Mouse (Mus musculus): Measurements from ENCODE around the gene Serpina6.
"Not testable (repeated sequence)": the region's sequence is repeated elsewhere in the genome, so short reads cannot be mapped to it uniquely, and the experiment has no call there.

Serpina6 gene

DNA sequence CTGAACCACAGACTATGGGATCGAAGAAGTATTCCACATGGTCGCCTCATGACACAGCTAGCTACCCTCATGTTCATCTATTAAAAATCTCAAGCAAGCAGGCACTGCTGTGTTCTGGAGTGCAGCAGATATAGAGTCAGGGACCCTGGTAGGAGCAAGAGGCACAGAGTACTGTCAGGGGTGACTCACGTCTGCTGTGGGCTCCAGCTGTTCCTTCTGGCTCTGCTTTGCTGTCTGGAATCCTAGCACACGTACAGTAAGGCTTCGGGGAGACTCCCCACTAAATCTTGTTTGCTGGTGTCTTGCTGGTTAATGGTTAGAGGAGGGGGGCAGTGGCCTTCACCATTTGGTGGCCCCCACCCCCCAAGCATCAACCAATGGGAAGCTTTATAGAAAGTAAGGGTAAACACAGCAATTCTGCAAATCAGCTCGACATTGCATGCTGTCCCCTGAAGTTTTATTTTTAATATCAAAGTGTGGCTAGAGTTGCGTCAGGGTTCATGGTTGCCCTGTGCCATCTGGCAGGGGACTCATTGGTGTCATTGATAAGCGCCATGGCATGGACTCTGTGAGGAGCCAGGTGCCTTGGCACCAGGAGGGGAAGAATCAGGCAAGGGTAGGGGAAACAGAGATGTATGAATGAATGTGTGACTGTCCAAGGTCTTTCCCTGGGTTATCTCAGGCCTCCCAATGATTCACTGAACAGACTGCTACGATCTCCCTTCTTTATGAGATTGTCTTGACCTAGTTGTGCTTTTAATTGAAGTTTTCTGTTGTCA, at the start of gene Serpina6:
Serpina6 (minus strand) TSS at position 365 of the 779 bp plus-strand sequence.
- DNase-seq = no peak

GRCm38 (mm10) chr12:103706113-103706512, 49.1 kb upstream of the Serpina6 start:
- DNase-seq = no peak

GRCm38 (mm10) chr12:103705547-103705946, 48.5 kb upstream of the Serpina6 start:
- DNase-seq = no peak

DNA sequence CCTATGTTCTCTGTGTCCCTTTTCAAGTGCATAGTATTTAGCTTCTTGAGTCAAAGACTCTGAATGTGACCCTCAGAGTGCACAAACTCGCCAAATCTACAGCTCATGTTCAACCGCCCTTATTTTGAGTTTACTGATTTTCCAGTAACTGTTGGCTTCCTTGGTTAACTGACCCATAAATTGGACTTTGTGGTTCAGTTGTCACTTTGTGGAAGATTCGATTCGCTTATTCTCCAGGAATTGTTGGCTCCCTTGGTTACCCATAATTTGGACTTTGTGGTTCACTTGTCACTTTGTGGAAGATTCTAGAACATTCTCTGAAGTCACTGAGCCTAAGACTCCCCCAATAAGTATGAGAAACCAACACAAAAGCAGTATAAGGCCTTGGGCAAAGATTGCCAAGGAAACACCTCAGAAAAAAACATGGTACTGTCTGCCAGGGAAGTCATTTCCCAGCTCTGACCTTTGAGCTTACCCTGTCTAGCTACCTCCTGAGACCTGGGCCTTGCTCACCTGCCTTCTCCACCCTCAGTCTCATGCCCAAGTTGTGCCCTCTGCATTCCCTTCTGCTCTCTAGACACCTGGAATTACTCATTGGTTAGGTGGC, 43.2 kb upstream of the Serpina6 start:
- DNase-seq = peak; percentile 43 to 76

DNA sequence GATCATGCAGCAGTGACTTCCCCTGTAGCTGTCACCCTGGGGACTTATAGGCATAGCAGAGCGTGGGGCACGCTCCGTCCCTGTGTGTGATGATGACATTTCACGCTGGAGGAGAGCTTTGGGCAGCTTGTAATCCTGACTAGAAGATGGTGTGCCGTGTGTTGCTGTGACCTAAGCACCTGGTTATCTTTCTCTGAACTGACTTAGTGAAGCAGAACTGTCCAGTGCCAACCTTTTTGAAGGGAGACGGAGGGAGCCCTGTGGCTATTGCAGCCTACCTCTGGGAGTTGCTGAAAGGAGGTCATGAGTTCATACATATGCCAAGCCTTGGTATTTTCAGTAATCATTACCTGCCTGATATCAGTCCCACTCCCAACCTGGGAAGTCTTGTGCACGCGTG, 38.4 kb upstream of the Serpina6 start, which contains the start of gene Serpina1f:
Serpina1f (minus strand) TSS at position 101 of the 400 bp plus-strand sequence.
- DNase-seq = no peak

- no peak for DNase-seq
Observed at GRCm38 (mm10) chr12:103688221-103688814, 31.3 kb upstream of the Serpina6 start.

GRCm38 (mm10) chr12:103687021-103687420, 30.0 kb upstream of the Serpina6 start:
- no peak for DNase-seq

DNA sequence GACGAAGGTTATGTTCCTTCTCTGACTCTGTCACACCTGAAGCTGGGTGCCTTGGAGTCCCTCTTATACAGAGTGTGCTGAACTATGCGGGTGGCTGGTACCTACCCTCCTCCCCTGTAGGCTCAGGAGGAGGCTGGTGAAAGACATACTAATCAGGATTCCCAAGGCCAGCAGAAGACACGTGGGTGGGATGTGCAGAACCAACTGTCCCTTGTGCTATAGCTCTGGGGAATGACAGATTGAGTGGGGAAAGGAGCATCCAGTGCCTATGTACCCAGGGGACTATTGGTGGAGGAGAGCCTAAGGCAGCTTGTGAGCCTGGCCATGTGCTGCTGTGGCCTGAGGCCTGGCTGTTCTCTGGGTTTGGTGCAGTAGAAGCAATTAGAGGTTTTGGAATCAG, 29.0 kb upstream of the Serpina6 start:
- DNase-seq = no peak

DNA sequence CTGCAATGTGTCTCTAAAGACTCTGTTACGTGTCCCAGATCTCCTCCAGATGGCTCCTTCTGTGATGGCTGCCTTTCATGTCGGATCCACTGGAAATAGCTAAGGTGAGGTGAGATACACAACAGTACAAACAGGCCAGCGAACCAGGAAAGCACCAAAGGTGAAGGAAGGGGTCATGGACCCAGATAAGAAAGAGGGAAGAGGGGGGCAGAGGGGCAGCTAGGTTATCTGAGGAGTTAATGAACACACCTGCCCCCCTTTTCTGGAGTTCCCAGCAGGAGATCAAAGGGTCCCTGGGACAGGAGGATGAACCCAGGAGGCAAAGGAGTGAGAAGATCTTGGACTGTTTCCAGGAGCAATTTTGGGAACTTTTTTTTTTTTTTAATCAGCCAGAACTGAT, 28.4 kb upstream of the Serpina6 start:
- DNase-seq = no peak

DNA sequence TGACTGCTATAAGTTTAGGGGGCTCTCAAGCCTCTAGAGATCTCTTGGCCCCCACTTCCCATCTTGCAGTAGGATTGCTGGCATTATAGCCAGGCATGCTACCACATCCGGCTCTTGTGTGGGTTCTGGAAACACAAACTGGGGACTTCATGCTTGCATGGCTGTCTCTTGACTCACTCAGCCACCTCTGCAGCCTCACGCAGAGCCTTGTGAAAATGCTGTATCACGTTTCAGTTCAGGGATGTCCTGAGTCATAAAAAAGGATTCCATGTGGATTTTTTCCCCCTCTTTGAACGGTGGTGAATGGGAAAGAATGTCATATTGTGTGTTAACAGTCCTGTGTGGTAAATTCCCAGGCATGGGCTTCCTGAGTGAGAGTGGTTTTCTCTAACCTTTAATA, 26.8 kb upstream of the Serpina6 start:
- DNase-seq = no peak

- DNase-seq = no peak
Observed at GRCm38 (mm10) chr12:103681739-103682138, 24.7 kb upstream of the Serpina6 start.

DNA sequence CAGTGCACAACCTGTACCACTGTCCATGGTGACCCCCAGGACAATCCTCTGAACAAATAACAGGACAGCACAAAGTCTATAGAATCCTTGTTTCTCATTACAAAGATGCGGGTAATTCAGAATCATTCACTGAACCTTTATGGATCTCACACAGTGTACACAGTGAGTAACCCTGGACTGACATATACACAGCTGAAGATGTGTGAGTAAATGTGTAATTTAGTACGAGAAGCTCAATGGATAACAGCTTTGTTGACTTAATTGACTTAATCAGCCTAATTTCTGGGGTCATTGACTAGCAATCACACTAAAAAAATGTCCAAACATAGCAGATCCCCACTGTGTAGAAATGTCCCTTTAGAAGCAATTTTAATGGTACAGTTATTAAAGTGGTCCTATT, 24.2 kb upstream of the Serpina6 start:
- no peak for DNase-seq

DNA sequence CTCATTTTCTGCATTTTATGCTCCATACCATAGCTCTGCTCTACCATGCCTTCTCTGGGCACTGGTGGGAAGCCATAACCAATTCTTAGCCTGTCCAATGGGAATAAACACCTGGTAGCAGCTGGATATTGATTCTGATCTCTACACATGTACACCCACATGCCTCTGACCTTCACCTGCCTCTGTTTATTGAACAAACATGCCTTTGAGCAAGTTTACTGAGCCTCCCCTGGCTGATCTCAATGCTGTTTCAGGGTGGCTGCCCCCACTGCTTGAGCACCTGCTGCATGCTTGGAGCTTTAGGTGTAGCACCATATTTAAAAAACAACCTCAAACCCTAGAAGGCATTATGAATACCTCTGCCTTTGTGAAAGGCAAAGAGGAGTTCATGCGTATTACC, 22.8 kb upstream of the Serpina6 start:
- not testable (repeated sequence) for DNase-seq

DNA sequence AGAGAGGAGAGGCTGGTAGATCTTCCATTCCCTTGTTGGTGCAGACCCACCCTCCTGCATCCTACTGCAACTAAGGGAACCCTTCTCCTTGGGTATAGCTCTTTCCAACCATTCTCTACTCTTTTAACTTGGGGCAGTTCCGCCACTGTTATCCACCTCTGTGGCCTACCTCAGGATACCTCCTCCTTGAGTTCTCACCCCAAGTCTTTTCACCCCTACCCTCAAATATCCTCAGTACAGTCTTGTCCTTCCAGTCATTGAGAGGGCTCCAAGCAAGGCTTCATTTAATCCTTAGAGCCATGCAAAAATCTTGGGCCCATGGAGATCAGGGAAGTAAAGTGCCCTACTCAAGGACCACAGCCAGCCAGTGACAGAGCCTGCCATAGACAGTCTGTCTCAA, 19.0 kb upstream of the Serpina6 start, which contains the start of gene Serpina16:
Serpina16 (minus strand) TSS at position 101 of the 400 bp plus-strand sequence.
- no peak for DNase-seq

DNA sequence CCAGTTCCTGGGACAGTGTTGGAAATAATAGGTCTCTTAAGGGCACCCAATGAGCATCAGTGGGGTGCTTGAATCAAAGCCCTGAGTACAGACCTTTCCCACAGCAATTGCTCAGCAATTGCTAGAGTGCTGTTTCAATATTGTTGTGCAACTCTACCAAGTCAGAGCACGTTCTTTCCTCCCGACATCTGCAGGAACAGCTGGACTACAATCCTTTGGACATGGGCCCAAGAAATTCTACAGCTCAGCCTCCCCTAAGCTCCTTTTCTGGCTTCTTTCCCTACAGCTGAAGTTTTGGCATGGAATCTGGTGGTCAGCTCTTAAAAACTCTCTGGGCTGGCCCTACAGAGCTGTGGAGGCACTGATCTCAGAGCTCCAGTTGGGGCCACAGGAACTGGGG, 16.2 kb upstream of the Serpina6 start:
- no peak for DNase-seq

- no peak for DNase-seq
Observed at GRCm38 (mm10) chr12:103671483-103671882, 14.5 kb upstream of the Serpina6 start.

DNA sequence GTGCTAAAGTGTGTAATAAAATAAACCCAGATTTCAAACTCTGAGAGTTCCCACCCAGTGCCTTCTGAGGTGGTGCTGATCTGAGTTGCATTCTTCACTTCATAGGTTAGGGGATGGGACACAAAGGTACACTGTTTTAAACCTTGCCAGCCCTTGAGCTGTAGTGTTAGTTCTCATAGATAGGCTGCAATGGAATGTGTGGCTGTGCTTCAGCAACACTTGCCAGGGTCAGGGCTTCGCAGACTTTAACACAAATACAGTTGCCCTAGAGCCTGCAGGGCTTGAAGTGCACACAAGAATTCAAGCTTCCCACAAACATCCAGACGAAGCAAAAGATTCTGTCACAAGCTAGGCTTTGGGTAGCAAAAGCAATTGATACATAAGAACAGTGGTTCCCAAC, 14.0 kb upstream of the Serpina6 start:
- no peak for DNase-seq

- DNase-seq = no peak
Observed at GRCm38 (mm10) chr12:103670344-103670743, 13.3 kb upstream of the Serpina6 start.

GRCm38 (mm10) chr12:103665286-103665685, 8.3 kb upstream of the Serpina6 start:
- no peak for DNase-seq

- DNase-seq = not testable (repeated sequence)
Observed at GRCm38 (mm10) chr12:103662053-103662452, 5.0 kb upstream of the Serpina6 start.

- DNase-seq = no peak
Observed at GRCm38 (mm10) chr12:103660076-103660475, 3.1 kb upstream of the Serpina6 start.

DNA sequence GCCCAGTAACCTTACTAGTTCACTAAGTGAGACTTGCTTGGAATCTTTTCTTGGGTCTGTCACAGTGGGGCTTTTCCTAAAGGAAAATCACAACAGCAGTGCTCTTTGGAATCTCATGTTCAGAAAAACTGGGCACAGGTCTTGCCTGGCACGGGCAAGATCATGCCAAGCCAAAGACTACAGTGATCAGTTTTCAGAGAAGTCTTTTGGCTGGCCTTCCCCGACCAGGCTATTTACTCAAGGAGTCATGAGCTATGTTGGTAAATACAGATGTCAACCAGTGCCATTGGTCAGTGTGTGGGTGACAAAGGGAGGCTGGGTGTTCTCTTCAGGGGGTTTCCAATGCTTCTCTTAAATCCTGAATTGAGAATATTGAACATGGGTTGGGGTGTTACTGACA, 2.2 kb upstream of the Serpina6 start:
- DNase-seq = no peak

- no peak for DNase-seq
Observed at GRCm38 (mm10) chr12:103657991-103658390, 979 bp upstream of the Serpina6 start.
